Mouse (Mus musculus): ENCODE measurements around the gene Fbrs. TPM values are rescaled to one million over a fixed set of nuclear protein-coding genes. Genes with fewer than 3 reads are reported as not detected.

Gene Fbrs
- total RNA-seq, 2 experiments from 2014 or later = 15.0 to 24.6 TPM

DNA sequence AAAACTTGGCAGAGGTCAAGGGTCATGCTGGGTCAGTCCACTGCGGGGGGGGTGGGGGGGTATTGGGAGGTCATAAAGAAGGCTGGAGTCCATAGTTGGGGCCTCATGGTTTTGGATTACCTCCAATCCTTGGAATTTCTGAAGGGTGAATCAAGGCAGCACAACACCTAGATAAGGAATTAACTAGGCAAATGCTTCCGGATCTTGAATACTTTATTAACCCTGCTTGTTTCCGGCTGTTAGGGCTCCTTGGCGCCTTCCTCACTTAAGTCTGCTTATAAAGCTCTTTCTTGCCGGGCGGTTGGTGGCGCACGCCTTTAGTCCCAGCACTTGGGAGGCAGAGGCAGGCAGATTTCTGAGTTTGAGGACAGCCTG is 34.0 kb downstream of the Fbrs start:
- intact Hi-C loops (cut with DNase I) = loop anchor here (2.0 kb wide), 1 partner anchor 60 kb away; the partner anchor contains the start of gene Phkg2
- DNase-seq = no peak

DNA sequence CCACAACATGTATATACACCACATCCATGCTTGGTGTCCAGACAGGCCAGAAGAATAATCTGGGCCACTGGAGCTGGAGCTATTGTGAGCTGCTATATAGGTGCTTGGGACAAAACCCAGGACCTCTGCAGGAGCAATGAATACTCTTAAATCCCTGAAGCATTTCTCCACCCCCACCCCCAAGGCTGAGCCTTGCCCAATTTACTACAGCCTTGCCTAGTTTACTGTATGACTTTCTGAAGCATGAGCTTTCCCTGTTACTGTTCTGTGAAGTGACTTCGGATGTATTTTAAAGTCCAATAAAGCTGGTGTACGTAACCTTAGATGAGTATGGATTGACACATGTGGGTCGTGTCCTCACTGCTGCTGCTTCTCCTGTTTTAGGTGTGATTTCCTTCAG is 34.8 kb downstream of the Fbrs start:
- intact Hi-C loops (cut with DNase I) = loop anchor here (2.0 kb wide), 1 partner anchor 59 kb away; the partner anchor contains the start of gene Phkg2
- DNase-seq = no peak

DNA sequence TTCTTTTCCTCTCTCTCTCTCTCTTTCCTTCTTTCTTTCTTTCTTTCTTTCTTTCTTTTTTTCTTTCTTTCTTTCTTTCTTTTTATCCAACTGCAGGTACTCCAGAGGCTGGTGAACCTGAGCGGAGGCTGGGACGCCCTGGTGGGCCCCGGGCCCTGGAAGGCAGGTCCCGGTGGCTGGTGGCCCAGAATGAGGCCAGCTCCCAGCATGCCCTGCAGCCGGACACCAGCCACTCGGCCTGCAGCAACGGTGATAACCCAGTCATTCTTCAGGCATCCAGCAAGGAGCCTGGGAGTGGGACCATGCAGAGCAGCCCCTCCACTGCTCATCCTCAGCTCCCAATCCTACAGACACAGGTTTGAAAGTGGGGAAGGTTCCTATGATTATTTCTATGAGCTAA is 36.8 kb downstream of the Fbrs start:
- no peak for DNase-seq
- intact Hi-C loops (cut with DNase I) = loop anchor here (5.0 kb wide), 1 partner anchor 71 kb away; the partner anchor contains the start of genes Ccdc189 and Rnf40

DNA sequence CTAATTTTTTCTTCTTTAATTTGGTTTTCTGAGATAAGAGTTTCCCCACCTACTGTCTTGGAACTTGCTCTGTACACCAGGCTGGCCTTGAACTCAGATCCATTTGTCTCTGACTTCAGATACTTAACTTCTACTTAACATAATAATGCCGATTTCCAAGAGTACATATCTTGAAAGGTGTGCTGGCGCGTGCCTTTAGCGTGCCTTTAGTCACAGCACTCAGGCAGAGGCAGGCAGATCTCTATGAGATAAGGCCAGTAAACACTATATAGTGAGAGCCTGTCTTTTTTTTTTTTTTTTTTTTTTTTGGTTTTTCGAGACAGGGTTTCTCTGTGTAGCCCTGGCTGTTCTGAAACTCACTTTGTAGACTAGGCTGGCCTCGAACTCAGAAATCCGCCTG is 37.3 kb downstream of the Fbrs start:
- DNase-seq = no peak
- intact Hi-C loops (cut with DNase I) = loop anchor here (5.0 kb wide), 1 partner anchor 71 kb away; the partner anchor contains the start of genes Ccdc189 and Rnf40

DNA sequence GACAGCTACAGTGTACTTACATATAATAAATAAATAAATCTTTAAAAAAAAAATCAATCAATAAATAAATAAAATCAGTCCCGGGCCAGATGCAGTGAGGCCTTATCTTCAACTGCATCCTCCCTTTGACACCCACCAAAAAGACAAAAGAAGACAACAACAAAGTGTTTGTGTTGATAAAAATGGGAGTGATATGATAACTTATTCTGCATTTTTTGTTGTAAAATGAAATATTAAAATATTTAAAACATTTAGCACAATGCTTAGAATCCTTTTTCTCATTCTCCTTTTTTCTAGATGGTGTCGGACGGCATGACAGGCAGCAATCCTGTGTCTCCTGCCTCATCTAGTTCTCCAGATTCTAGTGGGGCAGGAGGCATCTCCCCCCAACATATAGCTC is 40.3 kb downstream of the Fbrs start, which contains the start of gene Gm42715:
Gene Gm42715 (plus strand): TSS at position 301 of the 400 bp plus-strand sequence.
- intact Hi-C loops (cut with DNase I) = loop anchor here (5.0 kb wide), 1 partner anchor 68 kb away; the partner anchor contains the start of genes Ccdc189 and Rnf40
- no peak for DNase-seq

Small RNAs within 50 kb of the gene (microRNA-seq; reads per million reads assigned to microRNA genes)
- gene Gm47278 = 0 reads per million in 2 experiments
- gene Mir7060 = 0 reads per million in 2 experiments

Other genes with a start within 250 kb of the Fbrs start
- 1 to 10 TPM; 3.6 to 4.2 TPM for gene Zfp553, start 246.1 kb upstream of the Fbrs start, total RNA-seq (2021)
- gene Sept1, start 246.1 kb upstream of the Fbrs start, total RNA-seq (2021) = 1 to 10 TPM; 1.4 to 2.4 TPM
- 10 to 100 TPM; 16.4 to 16.8 TPM for gene Zfp771, start 234.9 kb upstream of the Fbrs start, total RNA-seq (2021)
- 10 to 100 TPM; 26.8 to 29.1 TPM for gene Dctpp1, start 218.5 kb upstream of the Fbrs start, total RNA-seq (2021)
- 10 to 100 TPM; 28.5 to 30.0 TPM for gene Sephs2, start 205.1 kb upstream of the Fbrs start, total RNA-seq (2021)
- gene Itgal, start 182.9 kb upstream of the Fbrs start, total RNA-seq (2021) = under 1 TPM; 0.27 to 0.79 TPM
- gene Zfp768, start 133.6 kb upstream of the Fbrs start, total RNA-seq (2021) = 10 to 100 TPM; 29.4 to 30.7 TPM
- gene Zfp747, start 103.1 kb upstream of the Fbrs start, total RNA-seq (2021) = 1 to 10 TPM; 1.6 to 3.2 TPM
- 1 to 10 TPM; 1.3 to 2.0 TPM for gene 9130019O22Rik, start 92.0 kb upstream of the Fbrs start, total RNA-seq (2021)
- 1 to 10 TPM; 1.3 to 2.6 TPM for gene E430018J23Rik, start 85.6 kb upstream of the Fbrs start, total RNA-seq (2021)
- 1 to 10 TPM in 1 of 2 experiments, under 1 TPM in 1; 0.89 to 2.1 TPM for gene Zfp764, start 72.4 kb upstream of the Fbrs start, total RNA-seq (2021)
- gene Zfp688, start 57.1 kb upstream of the Fbrs start, total RNA-seq (2021) = 1 to 10 TPM; 1.3 to 1.7 TPM
- under 1 TPM; 0.69 to 0.87 TPM for gene Zfp689, start 30.0 kb upstream of the Fbrs start, total RNA-seq (2021)
- 10 to 100 TPM; 14.7 to 19.3 TPM for gene Prr14, start 19.6 kb upstream of the Fbrs start, total RNA-seq (2021)
- gene Srcap, start 32.8 kb downstream of the Fbrs start, total RNA-seq (2021) = 10 to 100 TPM; 43.7 to 51.0 TPM
- 1 to 10 TPM; 4.2 to 5.4 TPM for gene Gm42715, start 40.4 kb downstream of the Fbrs start, total RNA-seq (2021)
- not detected for gene Tmem265, start 82.2 kb downstream of the Fbrs start, total RNA-seq (2021)
- gene Phkg2, start 94.1 kb downstream of the Fbrs start, total RNA-seq (2021) = 1 to 10 TPM; 7.6 to 9.8 TPM
- gene Ccdc189, start 109.4 kb downstream of the Fbrs start, total RNA-seq (2021) = 1 to 10 TPM; 2.6 to 3.5 TPM
- gene Rnf40, start 109.6 kb downstream of the Fbrs start, total RNA-seq (2021) = 10 to 100 TPM; 26.8 to 31.6 TPM
- 10 to 100 TPM in 1 of 2 experiments, 1 to 10 TPM in 1; 6.1 to 10.4 TPM for gene Zfp629, start 136.6 kb downstream of the Fbrs start, total RNA-seq (2021)
- 10 to 100 TPM; 33.7 to 35.3 TPM for gene Bcl7c, start 229.7 kb downstream of the Fbrs start, total RNA-seq (2021)
- gene Ctf1, start 233.5 kb downstream of the Fbrs start, total RNA-seq (2021) = 10 to 100 TPM; 14.6 to 18.7 TPM

All from gastrocnemius, postnatal 36 days (tissue).